Comparison of ENCODE assay signal across 8 mouse cellular contexts in the genomic region with DNA sequence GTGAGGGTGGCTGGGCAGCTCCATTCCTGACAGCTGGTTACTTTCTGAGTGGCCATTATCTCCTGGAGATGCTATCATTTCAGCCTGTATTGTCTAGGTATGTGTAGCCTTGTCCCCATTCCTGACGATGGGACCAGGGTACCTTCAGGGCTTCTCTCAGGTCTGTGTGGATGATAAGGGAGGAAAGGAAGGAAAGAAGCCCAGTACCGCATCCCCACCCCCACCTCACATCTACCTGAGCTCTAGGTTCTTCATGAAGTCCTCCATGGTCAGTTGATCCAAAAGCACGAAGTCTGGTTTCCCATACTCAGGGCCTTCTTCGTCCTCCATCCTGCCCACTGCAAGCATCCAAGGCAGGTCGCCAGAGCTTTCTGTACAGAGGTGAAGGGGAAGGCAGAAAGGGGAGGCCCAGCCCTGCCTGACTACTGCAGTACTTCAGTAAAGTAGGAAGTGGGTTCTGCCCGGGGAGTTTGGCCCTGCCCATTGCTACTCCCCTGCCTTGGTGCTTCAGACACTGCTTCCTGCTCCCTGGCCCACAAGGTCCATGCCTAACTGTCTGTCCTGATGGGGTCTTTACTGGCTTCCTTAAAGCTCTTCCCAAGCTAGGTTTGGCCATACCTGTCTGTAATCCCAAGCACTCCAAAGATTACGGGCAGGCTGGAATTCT. TPM values are rescaled to one million over a fixed set of nuclear protein-coding genes. Genes with fewer than 3 reads are reported as not detected.
DNase-seq lines count a peak whose midpoint lies in the region; ATAC-seq and TF ChIP-seq lines count a peak whose summit lies in the region.

A gene (minus strand): TSS at position 459 of the 667 bp plus-strand sequence.

- peak within 1 kb of the TSS; percentile 11; the same call in 1 of the 2 replicates for H3K4me3 ChIP-seq in heart, postnatal 0 days (ENCODE audit: low read depth, low read length)

- no peak within 1 kb of the TSS for H3K9ac ChIP-seq in heart, postnatal 0 days (replicated peaks; ENCODE audit: low read depth, low read length)

- peak within 1 kb of the TSS; percentile 31; the same call in 1 of the 2 replicates for H3K4me2 ChIP-seq in heart, postnatal 0 days (ENCODE audit: low read depth, low read length)

- intact Hi-C loops in left cerebral cortex, postnatal 10 days (cut with DNase I): no loop called here

- H3K4me1 ChIP-seq in heart, postnatal 0 days (ENCODE audit: control insufficient read depth, insufficient read depth): no peaks in the 10 kb centered on the region

- 64% methylated on average over 7 of the region's 7 CpGs for WGBS in heart, postnatal 0 days

- no peak within 1 kb of the TSS for H3K27ac ChIP-seq in heart, postnatal 0 days (ENCODE audit: low read depth)

- ATAC-seq in heart, postnatal 0 days (ENCODE audit: insufficient read depth, low read depth): no peak

- no peak for TF ChIP-seq EP300 in heart, postnatal 0 days (IDR thresholded peaks at IDR 0.05; ENCODE audit: low read depth)

- no peak for TF ChIP-seq CTCF in heart, postnatal 0 days (IDR thresholded peaks at IDR 0.05; ENCODE audit: low read depth)

- H3K9me3 ChIP-seq in heart, postnatal 0 days (replicated peaks; ENCODE audit: control insufficient read depth, low read length): no peaks in the 10 kb centered on the region

- peak; percentile 95 for DNase-seq in heart, adult 11 months
- DNase-seq in heart, postnatal 4 days: no peak
- no peak for DNase-seq in heart, postnatal 0 days (ENCODE audit: low spot score)
- DNase-seq in lung, postnatal 4 days: peak; percentile 64 to 67
- peak; percentile 57 to 76 for DNase-seq in thymus, adult 18-20 months
- DNase-seq in kidney, adult 8-10 months: no peak
- no peak for DNase-seq in left cerebral cortex, postnatal 10 days (ENCODE audit: extremely low spot score in 1 of 2, low spot score in 2 of 2)
- no peak for DNase-seq in MN1 (ENCODE audit: low spot score)

- H3K36me3 ChIP-seq in heart, postnatal 0 days (replicated peaks; ENCODE audit: control insufficient read depth, insufficient read depth, low read length): peaks cover 17% of the 10 kb centered on the region

- no peaks in the 10 kb centered on the region for H3K27me3 ChIP-seq in heart, postnatal 0 days (ENCODE audit: control insufficient read depth, insufficient read depth, low read length)

RNA-seq across cellular contexts. Expression of the gene that starts here (rescaled TPM):
- 1 to 10 TPM; 1.2 to 1.4 TPM for total RNA-seq in heart, postnatal 4 days (2021)
- total RNA-seq in heart, postnatal 0 days (2014; rRNA removed; ENCODE audit: low replicate concordance): 0.65 and 1.6 TPM in 2 replicates
- 0.49 and 0.56 TPM in 2 replicates for polyA plus RNA-seq in heart, postnatal 0 days (2015; fragmentation: Nextera tagmentation; extraction: Ambion mirVana)
- under 1 TPM; 0.51 to 0.85 TPM for total RNA-seq in left cerebral cortex, postnatal 10 days (2021)

Comparison
In these comparisons a context has a peak if more than half of its experiments do, and no peak if none do; other contexts are left out.
1. DNase-seq: peak in heart, adult 11 months (single experiment), lung, postnatal 4 days (2 of 2) and thymus, adult 18-20 months (2 of 2); none in heart, postnatal 4 days (single experiment), heart, postnatal 0 days (single experiment), kidney, adult 8-10 months (0 of 2), left cerebral cortex, postnatal 10 days (0 of 2) and MN1 (single experiment).